Mouse (Mus musculus): ENCODE measurements around the gene Btbd9. TPM values are rescaled to one million over a fixed set of nuclear protein-coding genes. Genes with fewer than 3 reads are reported as not detected.
A peak's percentile ranks its signal among the peaks of the same experiment; 100 is the strongest.

Btbd9 gene
- polyA plus RNA-seq, 1 experiment, result 21.3 TPM

DNA sequence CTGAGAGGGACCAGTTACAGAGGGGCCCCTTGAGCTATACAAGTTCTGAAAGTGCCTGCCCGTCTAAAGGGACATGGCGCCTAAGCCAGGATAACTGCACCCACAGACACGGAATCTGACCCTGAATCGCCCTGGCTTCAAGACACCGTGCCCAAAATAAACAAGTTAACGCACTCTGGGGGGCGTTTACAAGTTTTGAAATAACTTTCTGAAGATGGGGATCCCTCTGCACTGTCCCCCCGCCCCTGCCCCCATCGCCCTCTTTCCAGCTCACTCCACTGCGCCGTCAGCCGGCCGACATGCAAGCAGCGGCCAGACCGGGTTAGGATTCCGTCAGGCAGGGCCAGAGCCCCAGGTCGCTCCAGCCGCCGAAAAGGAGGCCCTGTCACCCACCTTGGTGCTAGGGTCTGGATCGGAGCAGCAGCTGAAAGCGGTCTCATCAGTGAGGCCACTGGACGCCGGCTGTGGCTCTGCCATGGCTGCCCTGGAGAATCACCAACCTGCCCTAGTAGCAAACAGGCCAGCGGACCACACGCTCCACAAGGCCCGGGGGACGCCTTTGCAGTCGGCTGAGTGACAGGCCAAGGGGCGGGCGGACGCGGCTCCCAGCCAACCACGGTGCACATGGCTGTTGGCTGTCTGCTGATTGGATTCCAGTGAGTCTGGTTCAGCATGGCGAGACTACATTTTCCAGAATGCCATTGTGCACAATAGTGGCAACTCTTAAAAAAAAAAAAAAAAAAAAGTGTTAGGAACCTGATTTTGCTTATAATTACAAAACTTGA is 36.0 kb upstream of the Btbd9 start:
- TF ChIP-seq POLR2A (IDR thresholded peaks at IDR 0.05; ENCODE audit: low read depth, low read length) (peak; percentile 84), CTCF (IDR thresholded peaks at IDR 0.05; ENCODE audit: borderline replicate concordance, insufficient read depth, low read length) (no peak)
- H3K27ac ChIP-seq (ENCODE audit: insufficient read depth, low read length), result peak overlapping the region; percentile 37
- peak overlapping the region; percentile 80 for H3K4me3 ChIP-seq (ENCODE audit: insufficient read depth, low read length)
- peaks cover 8% of the 10 kb centered on the region for H3K4me1 ChIP-seq (ENCODE audit: control insufficient read depth, insufficient read depth, low read length)

DNA sequence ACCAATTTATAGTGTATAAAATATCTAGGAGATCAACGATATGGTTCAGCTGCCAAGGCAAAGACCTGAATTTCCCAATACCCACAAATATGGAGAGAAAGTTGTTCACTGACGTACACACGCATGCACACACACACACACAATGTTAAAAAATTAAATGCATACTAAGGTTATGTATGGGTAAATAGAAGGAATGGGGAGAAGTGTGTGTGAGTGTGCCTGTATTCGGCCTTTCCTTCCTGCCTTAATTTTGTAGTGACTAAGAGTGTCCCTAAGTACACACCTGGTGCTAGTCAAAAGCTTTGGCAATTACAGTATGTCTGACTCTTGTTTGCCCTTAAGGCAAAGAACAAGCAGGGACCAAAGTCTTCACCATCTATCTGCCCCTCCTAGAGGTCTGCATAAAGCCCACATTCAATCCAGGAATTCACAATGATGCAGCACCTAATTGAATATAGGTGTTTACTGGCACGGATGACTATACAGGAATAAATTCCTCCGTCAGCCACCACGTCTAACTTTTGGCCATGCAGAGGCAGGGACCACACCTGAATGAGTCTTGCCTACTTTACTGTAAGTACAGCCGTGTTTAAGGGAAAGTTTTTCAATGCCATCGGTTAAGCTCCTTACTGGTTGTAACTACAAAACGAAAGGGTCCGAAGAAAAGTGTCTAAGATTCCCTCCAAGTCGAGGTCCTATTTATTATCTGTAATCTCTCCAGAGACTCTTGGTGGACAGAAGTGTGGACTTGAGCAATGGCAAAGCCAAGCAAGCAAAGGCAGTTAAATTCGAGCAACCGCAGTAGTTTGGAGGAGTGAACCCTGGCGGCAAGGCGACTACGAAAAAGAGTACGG is 35.2 kb upstream of the Btbd9 start:
- peak overlapping the region; percentile 36 for H3K27ac ChIP-seq (ENCODE audit: insufficient read depth, low read length)
- H3K4me3 ChIP-seq (ENCODE audit: insufficient read depth, low read length), result peak overlapping the region; percentile 80
- H3K4me1 ChIP-seq (ENCODE audit: control insufficient read depth, insufficient read depth, low read length), result peaks cover 8% of the 10 kb centered on the region
- no peak for TF ChIP-seq CTCF (IDR thresholded peaks at IDR 0.05; ENCODE audit: borderline replicate concordance, insufficient read depth, low read length)
- no peak for TF ChIP-seq POLR2A (IDR thresholded peaks at IDR 0.05; ENCODE audit: low read depth, low read length)

DNA sequence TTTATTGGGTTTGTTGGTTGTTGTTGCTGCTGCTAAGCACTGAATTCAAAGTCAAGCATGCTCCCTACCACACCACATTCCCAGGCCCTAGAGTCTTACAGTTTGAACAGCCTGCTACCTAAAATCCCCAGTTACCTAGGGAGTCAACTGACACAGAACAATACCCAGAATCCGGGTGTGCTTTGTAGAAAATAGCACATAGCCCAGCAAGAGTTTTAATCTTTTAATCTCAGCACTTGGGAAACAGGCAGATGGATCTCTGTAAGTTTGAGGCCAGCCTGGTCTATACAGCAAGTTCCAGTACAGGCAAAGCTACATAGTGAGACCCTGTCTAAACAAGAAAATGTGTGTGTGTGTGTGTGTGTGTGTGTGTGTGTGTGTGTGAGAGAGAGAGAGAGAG is 34.5 kb upstream of the Btbd9 start:
- H3K4me1 ChIP-seq (ENCODE audit: control insufficient read depth, insufficient read depth, low read length), result peaks cover 8% of the 10 kb centered on the region
- no peak overlapping the region for H3K27ac ChIP-seq (ENCODE audit: insufficient read depth, low read length)
- TF ChIP-seq CTCF (IDR thresholded peaks at IDR 0.05; ENCODE audit: borderline replicate concordance, insufficient read depth, low read length) (no peak), POLR2A (IDR thresholded peaks at IDR 0.05; ENCODE audit: low read depth, low read length) (no peak)
- no peak overlapping the region for H3K4me3 ChIP-seq (ENCODE audit: insufficient read depth, low read length)

DNA sequence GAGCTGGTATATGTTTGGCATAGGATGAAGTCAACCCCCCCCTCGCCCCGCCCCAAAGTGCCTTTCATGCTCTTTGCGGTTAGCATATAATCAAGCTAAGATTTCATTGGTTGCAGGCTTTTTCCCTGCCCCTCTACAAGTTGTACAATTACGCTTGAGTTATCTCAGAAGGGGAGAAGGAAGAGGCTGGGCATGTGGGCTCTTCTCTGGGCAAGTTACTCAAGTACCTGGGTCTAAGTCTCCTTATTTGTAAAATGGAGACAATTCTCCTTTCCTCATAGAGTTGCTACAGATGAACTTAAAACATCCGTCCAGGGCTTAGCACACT is 33.7 kb upstream of the Btbd9 start:
- TF ChIP-seq POLR2A (IDR thresholded peaks at IDR 0.05; ENCODE audit: low read depth, low read length), result no peak
- no peak for TF ChIP-seq CTCF (IDR thresholded peaks at IDR 0.05; ENCODE audit: borderline replicate concordance, insufficient read depth, low read length)
- Histone ChIP-seq H3K4me3 (ENCODE audit: insufficient read depth, low read length) (no peak overlapping the region), H3K27ac (ENCODE audit: insufficient read depth, low read length) (no peak overlapping the region), H3K4me1 (ENCODE audit: control insufficient read depth, insufficient read depth, low read length) (peaks cover 8% of the 10 kb centered on the region)

DNA sequence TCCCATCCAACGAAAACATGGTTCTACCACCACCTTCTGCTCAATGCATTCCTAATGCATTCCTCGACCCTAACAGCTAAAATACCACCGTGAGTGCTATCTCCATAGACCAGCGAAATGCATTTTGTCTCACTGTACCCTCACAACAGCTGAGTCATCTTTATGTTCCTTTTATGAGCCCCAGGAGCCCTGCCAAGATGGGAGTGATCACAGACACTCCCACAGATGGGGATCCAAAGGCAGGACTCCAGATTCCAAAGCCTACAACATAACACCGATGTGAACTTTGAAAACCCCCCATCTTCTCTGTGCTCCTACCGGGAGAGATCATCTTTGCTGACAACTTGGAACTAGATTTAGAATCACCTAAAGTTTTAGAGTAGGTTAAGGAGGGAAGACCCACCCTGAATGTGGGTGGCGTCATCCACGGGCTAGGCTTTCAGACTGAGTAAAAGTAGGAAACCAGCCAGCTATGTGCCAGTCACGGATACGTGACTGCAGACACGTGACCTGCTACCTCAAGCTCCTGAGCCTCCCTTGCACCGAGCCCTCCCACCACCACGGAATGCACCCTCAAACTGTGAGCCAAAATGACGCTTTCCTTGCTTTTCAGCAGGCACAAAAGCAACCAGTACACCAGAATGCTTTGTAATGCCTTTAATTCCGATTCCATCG is 33.2 kb upstream of the Btbd9 start:
- Histone ChIP-seq H3K27ac (ENCODE audit: insufficient read depth, low read length) (peak overlapping the region; percentile 38), H3K4me1 (ENCODE audit: control insufficient read depth, insufficient read depth, low read length) (peaks cover 8% of the 10 kb centered on the region), H3K4me3 (ENCODE audit: insufficient read depth, low read length) (no peak overlapping the region)
- TF ChIP-seq POLR2A (IDR thresholded peaks at IDR 0.05; ENCODE audit: low read depth, low read length) (no peak), CTCF (IDR thresholded peaks at IDR 0.05; ENCODE audit: borderline replicate concordance, insufficient read depth, low read length) (no peak)

DNA sequence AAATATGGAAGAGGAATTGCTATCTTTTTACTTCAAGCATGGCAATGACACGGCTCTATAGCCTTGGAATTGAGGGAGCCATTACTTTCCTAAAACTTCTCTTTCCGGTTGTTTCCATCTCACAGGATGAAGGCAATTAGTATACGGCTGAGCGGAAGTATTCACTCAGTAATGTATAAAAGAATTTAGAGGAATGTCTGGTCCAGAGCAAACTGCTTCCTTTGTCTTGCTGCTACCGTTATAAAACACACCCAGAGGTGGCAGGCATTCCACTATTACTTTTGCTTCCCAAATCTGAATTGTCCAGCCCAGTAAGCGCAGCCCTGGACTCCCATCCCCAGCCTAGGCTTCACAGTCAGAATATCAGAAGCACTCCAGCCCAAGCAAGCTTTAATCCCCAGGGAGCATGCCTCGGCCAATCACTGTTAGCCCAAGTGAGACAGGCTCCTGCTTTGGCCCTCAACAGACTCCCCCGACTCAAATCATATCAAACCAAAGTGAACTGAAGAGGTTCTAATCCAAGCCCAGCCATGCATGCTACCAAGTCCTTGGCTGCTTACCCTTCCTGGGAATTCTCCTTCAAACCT is 31.7 kb upstream of the Btbd9 start:
- TF ChIP-seq CTCF (IDR thresholded peaks at IDR 0.05; ENCODE audit: borderline replicate concordance, insufficient read depth, low read length) (no peak), POLR2A (IDR thresholded peaks at IDR 0.05; ENCODE audit: low read depth, low read length) (no peak)
- no peak overlapping the region for H3K27ac ChIP-seq (ENCODE audit: insufficient read depth, low read length)
- no peak overlapping the region for H3K4me3 ChIP-seq (ENCODE audit: insufficient read depth, low read length)
- H3K4me1 ChIP-seq (ENCODE audit: control insufficient read depth, insufficient read depth, low read length), result peaks cover 8% of the 10 kb centered on the region

DNA sequence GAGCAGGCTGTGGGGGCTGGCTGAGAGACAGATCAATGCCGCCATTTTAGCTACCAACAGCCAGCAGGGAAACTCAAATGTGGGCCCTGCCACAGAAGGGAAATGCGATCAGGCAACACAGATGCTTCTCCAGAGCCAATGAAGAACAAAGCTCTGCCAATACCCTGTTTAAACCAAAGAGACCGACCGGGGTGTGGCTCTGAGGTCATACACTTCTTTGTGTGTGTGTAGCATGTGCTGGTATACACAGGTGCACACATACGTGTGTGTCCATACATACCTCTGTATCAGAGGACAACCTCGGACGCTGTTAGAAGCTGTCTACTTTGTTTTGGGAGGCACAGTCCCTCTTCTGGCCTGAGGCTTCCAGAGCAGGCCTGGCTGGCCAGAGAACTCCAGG is 31.0 kb upstream of the Btbd9 start:
- peaks cover 8% of the 10 kb centered on the region for H3K4me1 ChIP-seq (ENCODE audit: control insufficient read depth, insufficient read depth, low read length)
- H3K4me3 ChIP-seq (ENCODE audit: insufficient read depth, low read length), result no peak overlapping the region
- H3K27ac ChIP-seq (ENCODE audit: insufficient read depth, low read length), result no peak overlapping the region

DNA sequence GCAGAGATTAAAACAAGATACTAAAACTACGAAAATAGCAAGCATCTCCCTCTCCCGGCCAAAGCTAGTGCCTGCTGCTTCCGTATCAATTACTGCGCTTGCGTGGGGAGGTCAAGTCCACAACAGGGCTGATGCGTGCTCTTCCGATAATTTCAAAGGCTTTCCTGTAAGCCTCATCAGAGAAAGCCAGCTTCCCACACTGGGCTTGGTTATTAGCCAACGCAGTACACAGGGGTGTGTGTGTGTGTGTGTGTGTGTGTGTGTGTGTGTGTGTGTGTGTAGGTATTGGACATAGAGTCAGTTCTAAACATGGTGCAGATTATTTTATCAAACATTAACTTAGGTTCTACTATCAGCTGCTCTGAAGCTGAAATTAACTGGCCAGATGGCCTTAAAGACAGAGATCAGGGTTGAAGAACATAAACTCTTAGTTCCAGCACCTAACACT is 30.4 kb upstream of the Btbd9 start:
- TF ChIP-seq POLR2A (IDR thresholded peaks at IDR 0.05; ENCODE audit: low read depth, low read length) (no peak), CTCF (IDR thresholded peaks at IDR 0.05; ENCODE audit: borderline replicate concordance, insufficient read depth, low read length) (no peak)
- Histone ChIP-seq H3K4me3 (ENCODE audit: insufficient read depth, low read length) (no peak overlapping the region), H3K27ac (ENCODE audit: insufficient read depth, low read length) (no peak overlapping the region), H3K4me1 (ENCODE audit: control insufficient read depth, insufficient read depth, low read length) (peaks cover 8% of the 10 kb centered on the region)

More for the DNA sequence above, 31.0 kb upstream of the Btbd9 start:
- TF ChIP-seq CTCF (IDR thresholded peaks at IDR 0.05; ENCODE audit: borderline replicate concordance, insufficient read depth, low read length) (no peak), POLR2A (IDR thresholded peaks at IDR 0.05; ENCODE audit: low read depth, low read length) (no peak)

DNA sequence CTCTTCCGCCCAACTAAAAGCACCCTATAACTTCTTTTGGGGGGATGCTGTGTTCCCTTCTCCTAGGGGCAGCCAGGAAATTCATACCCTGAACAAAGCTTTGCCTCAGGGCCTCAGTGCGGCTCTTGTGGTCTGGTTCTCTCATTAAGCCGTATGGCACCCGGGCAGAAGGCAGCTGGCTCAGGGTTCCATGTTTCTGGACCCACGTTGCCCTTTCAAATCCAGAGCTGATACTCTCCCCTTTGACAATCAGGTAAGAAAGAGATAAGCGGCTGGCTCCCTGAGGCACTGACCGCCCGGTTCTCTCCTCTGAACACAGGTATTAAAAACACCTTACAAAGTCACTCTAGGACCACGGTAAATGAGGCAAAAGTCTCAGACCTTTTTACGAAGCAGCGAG is 29.9 kb upstream of the Btbd9 start:
- H3K4me3 ChIP-seq (ENCODE audit: insufficient read depth, low read length), result no peak overlapping the region
- H3K27ac ChIP-seq (ENCODE audit: insufficient read depth, low read length), result no peak overlapping the region
- TF ChIP-seq CTCF (IDR thresholded peaks at IDR 0.05; ENCODE audit: borderline replicate concordance, insufficient read depth, low read length) (no peak), POLR2A (IDR thresholded peaks at IDR 0.05; ENCODE audit: low read depth, low read length) (no peak)
- H3K4me1 ChIP-seq (ENCODE audit: control insufficient read depth, insufficient read depth, low read length), result peaks cover 8% of the 10 kb centered on the region
